Mouse (Mus musculus) mature B cell (primary cell): ENCODE results near the gene Olfr364-ps1.

Experiments used
- in situ Hi-C: fragments of 300-500 bp; cut with MboI; formaldehyde crosslinking; loops from 2 replicates; pipeline ENCODE4 v1.14.3; 2019

Gene Olfr364-ps1

DNA sequence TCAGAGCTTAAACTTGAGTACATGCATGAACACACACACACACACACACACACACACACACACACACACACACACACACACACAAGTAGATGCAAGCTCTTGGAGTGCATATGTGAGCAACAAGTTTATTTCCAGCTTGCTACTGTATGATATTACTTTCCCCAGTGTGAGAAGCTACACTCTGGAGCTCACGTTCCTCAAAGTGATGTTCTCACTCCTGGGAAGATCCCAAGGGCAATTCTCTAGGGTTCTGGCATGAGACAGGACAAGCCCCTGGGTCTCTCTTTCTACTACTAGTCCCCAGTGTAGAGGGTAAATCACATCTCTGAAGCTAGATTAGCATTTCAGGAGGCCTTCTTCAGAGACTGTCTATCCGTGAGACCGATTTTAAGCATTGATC lies at the start of gene Olfr364-ps1:
Gene Olfr364-ps1, plus strand, starts transcription at position 301 of the 400 bp plus-strand sequence.
- in situ Hi-C loops = no loop called here

DNA sequence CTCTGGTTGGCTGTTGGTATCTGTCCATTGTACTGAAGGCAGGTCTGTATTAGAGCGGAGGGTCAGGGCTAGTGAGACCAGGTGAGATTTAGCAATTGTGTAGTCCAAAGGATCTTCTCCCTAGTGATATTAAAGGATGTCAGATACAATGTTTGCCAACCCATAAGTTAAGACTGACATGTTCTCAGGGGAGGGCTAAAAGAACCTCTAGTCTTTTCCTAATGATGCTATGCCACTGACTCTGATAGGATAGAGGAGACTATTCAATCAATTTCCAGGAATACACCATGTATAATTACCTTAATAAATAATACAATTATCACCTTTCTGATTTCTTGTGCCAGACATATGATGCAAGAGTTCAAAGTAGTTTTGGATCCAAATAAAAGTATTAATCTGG lies 21.3 kb upstream of the Olfr364-ps1 start, which contains the start of gene Olfr362:
Gene Olfr362, minus strand, starts transcription at position 101 of the 400 bp plus-strand sequence.
- in situ Hi-C loops = no loop called here

- in situ Hi-C loops = no loop called here
Observed at GRCm38 (mm10) chr2:37187898-37188297, 48.8 kb downstream of the Olfr364-ps1 start, which contains the start of gene Olfr365. TSS of gene Olfr365 (plus strand) at chr2:37188198.
